24 mouse cellular contexts compared by ENCODE assay signal in the genomic region with DNA sequence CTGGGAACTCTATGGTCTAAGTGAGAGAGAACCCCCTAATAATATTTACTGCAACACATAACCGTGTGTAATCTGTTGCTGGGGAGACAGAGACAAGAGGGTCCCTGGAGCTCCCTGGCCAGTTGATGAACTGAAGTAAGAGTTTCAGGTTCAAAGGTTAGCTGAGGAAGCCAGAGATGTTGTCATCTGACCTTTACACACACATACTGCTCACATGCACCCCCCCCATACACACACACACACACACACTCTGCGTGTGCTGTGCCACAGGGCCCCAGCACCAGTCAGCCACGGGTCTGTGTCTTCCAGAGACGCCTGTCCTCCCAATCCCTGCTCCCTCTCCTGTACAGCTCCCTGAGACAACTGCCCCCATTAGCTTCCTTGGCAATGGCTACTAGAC.
DNase-seq lines count a peak whose midpoint lies in the region; ATAC-seq and TF ChIP-seq lines count a peak whose summit lies in the region.
"Had no signal": no experiment of that assay in that cellular context is flagged by ENCODE, and none has a peak within 500 bp of the region (broad histone marks: within the 10 kb centered on the region; RNA-seq: fewer than 3 reads in every experiment).

No protein-coding gene starts in this region.

- no peak overlapping the region for H3K9ac ChIP-seq in limb, embryonic 15.5 days
- H3K9ac ChIP-seq in liver, postnatal 0 days (replicated peaks): no peak overlapping the region
- no peak overlapping the region for H3K9ac ChIP-seq in ES-E14 (ENCODE audit: insufficient read depth, low read depth, low read length, poor library complexity, severe bottlenecking)
- H3K9ac ChIP-seq: embryonic facial prominence, embryonic 12.5 days; forebrain, embryonic 13.5 days; forebrain, embryonic 15.5 days had no signal

- H3K4me2 ChIP-seq in limb, embryonic 15.5 days: no peak overlapping the region
- H3K4me2 ChIP-seq in liver, postnatal 0 days (ENCODE audit: low read depth, low read length): no peak overlapping the region
- H3K4me2 ChIP-seq: embryonic facial prominence, embryonic 12.5 days; forebrain, embryonic 13.5 days; forebrain, embryonic 15.5 days had no signal

- WGBS in limb, embryonic 15.5 days: 76% methylated on average over 4 of the region's 4 CpGs
- WGBS in limb, embryonic 10.5 days: 91% methylated on average over 4 of the region's 4 CpGs
- 70% methylated on average over 4 of the region's 4 CpGs for WGBS in liver, postnatal 0 days (ENCODE audit: insufficient replicate concordance)

- TF ChIP-seq EP300 in liver, postnatal 0 days (IDR thresholded peaks at IDR 0.05; ENCODE audit: low read depth): no peak

- no peaks in the 10 kb centered on the region for H3K4me1 ChIP-seq in limb, embryonic 15.5 days
- H3K4me1 ChIP-seq in limb, embryonic 10.5 days: 0 out of 2 replicates have a peak, but pooled peaks cover 3% of the 10 kb centered on the region
- H3K4me1 ChIP-seq in liver, postnatal 0 days (ENCODE audit: insufficient read depth): no peaks in the 10 kb centered on the region
- H3K4me1 ChIP-seq in ES-E14 (ENCODE audit: control insufficient read depth in 2 of 2, insufficient read depth in 2 of 2, low read length in 2 of 2, poor library complexity in 1 of 2): no peaks in the 10 kb centered on the region
- H3K4me1 ChIP-seq: forebrain, embryonic 13.5 days; forebrain, embryonic 15.5 days had no signal

- TF ChIP-seq CTCF in liver, postnatal 0 days (IDR thresholded peaks at IDR 0.05; ENCODE audit: low read depth): no peak

- no peaks in the 10 kb centered on the region for H3K9me3 ChIP-seq in limb, embryonic 15.5 days
- H3K9me3 ChIP-seq in limb, embryonic 10.5 days (replicated peaks): no peaks in the 10 kb centered on the region
- H3K9me3 ChIP-seq in liver, postnatal 0 days (ENCODE audit: low read length): no peaks in the 10 kb centered on the region
- H3K9me3 ChIP-seq in ES-E14 (ENCODE audit: control insufficient read depth, insufficient read depth, low read depth, low read length): no peaks in the 10 kb centered on the region
- H3K9me3 ChIP-seq: embryonic facial prominence, embryonic 10.5 days; embryonic facial prominence, embryonic 12.5 days; forebrain, embryonic 13.5 days; forebrain, embryonic 15.5 days had no signal

- 0 out of 2 replicates have a peak, but pooled peaks have one; percentile 19 for ATAC-seq in limb, embryonic 15.5 days (ENCODE audit: insufficient number of reproducible peaks, low FRiP score, low TSS enrichment, low read depth)
- ATAC-seq in liver, postnatal 0 days: peak; percentile 91
- ATAC-seq: CD4-positive, CD25-positive, alpha-beta regulatory T cell, adult 4 months; forebrain, embryonic 13.5 days; forebrain, embryonic 15.5 days had no signal

- in situ Hi-C loops in ES-E14 (cut with MboI; ENCODE audit: low sequenced_read_pairs in 2 of 2, unreplicated experiment in 2 of 2): no loop called here

- H3K27me3 ChIP-seq in limb, embryonic 15.5 days: peaks cover 81% of the 10 kb centered on the region
- H3K27me3 ChIP-seq in limb, embryonic 10.5 days (ENCODE audit: low read depth, poor library complexity, severe bottlenecking): peaks cover 100% of the 10 kb centered on the region
- no peaks in the 10 kb centered on the region for H3K27me3 ChIP-seq in liver, postnatal 0 days (ENCODE audit: insufficient read depth, low read length)
- H3K27me3 ChIP-seq: CH12.LX; embryonic facial prominence, embryonic 12.5 days; forebrain, embryonic 13.5 days; forebrain, embryonic 15.5 days had no signal

- DNase-seq in heart, adult 11 months: peak; percentile 44
- no peak for DNase-seq in heart, adult 18-20 months
- no peak for DNase-seq in limb, embryonic 10.5 days (ENCODE audit: low spot score)
- no peak for DNase-seq in liver, postnatal 0 days
- DNase-seq in liver (no peak), ES-E14 (ENCODE audit: low read depth, low spot score) (no peak)
- no peak for DNase-seq in cerebellum, postnatal 4 days (ENCODE audit: low spot score in 2 of 2)
- DNase-seq: adrenal gland, adult 2 months; adrenal gland, postnatal 10 days; adrenal gland, postnatal 25 days; B cell, adult 2 months; cerebellum, adult 11 months; cerebellum, adult 18-20 months; cerebellum, adult 8-10 months; cerebellum, adult 9-11 months; cerebellum, postnatal 14 days; cerebellum, postnatal 36 days had no signal

- H3K27ac ChIP-seq in limb, embryonic 15.5 days: no peak overlapping the region
- H3K27ac ChIP-seq in limb, embryonic 10.5 days: no peak overlapping the region
- no peak overlapping the region for H3K27ac ChIP-seq in liver, postnatal 0 days (ENCODE audit: low read depth)
- peak overlapping the region; percentile 29; the same call in 1 of the 2 replicates for H3K27ac ChIP-seq in ES-E14 (ENCODE audit: insufficient read depth, low read depth, low read length, poor library complexity, severe bottlenecking)
- H3K27ac ChIP-seq: embryonic facial prominence, embryonic 10.5 days; embryonic facial prominence, embryonic 12.5 days; forebrain, embryonic 13.5 days; forebrain, embryonic 15.5 days had no signal

- no peak overlapping the region for H3K4me3 ChIP-seq in limb, embryonic 15.5 days
- no peak overlapping the region for H3K4me3 ChIP-seq in limb, embryonic 10.5 days
- no peak overlapping the region for H3K4me3 ChIP-seq in liver, postnatal 0 days (ENCODE audit: low read depth, low read length)
- H3K4me3 ChIP-seq in ES-E14 (ENCODE audit: insufficient read depth in 1 of 2, low read depth in 1 of 2, low read length in 2 of 2, poor library complexity in 1 of 2, severe bottlenecking in 1 of 2): no peak overlapping the region
- H3K4me3 ChIP-seq: embryonic facial prominence, embryonic 10.5 days; embryonic facial prominence, embryonic 12.5 days; forebrain, embryonic 13.5 days; forebrain, embryonic 15.5 days had no signal

- no peaks in the 10 kb centered on the region for H3K36me3 ChIP-seq in limb, embryonic 15.5 days
- no peaks in the 10 kb centered on the region for H3K36me3 ChIP-seq in limb, embryonic 10.5 days
- no peaks in the 10 kb centered on the region for H3K36me3 ChIP-seq in liver, postnatal 0 days (replicated peaks; ENCODE audit: insufficient read depth, low read length)
- H3K36me3 ChIP-seq in ES-E14 (ENCODE audit: control insufficient read depth, insufficient read depth, low read length, poor library complexity, severe bottlenecking): no peaks in the 10 kb centered on the region
- H3K36me3 ChIP-seq: embryonic facial prominence, embryonic 10.5 days; embryonic facial prominence, embryonic 12.5 days; forebrain, embryonic 15.5 days had no signal

TF ChIP-seq in ES-E14, 5 proteins besides CTCF, POLR2A, EP300 and RAD21:
- TF ChIP-seq ZNF384 (IDR thresholded peaks at IDR 0.05; ENCODE audit: low read depth, low read length) (no peak), ZC3H11A (IDR thresholded peaks at IDR 0.05; ENCODE audit: borderline replicate concordance, low read depth, low read length) (no peak), CHD2 (IDR thresholded peaks at IDR 0.05; ENCODE audit: low read depth, low read length) (no peak), HCFC1 (IDR thresholded peaks at IDR 0.05; ENCODE audit: borderline replicate concordance, insufficient read depth, low read length) (no peak), MAFK (IDR thresholded peaks at IDR 0.05; ENCODE audit: insufficient read depth, low read depth, low read length) (no peak)
